Comparison of ENCODE assay signal across 12 mouse cellular contexts in the genomic region with DNA sequence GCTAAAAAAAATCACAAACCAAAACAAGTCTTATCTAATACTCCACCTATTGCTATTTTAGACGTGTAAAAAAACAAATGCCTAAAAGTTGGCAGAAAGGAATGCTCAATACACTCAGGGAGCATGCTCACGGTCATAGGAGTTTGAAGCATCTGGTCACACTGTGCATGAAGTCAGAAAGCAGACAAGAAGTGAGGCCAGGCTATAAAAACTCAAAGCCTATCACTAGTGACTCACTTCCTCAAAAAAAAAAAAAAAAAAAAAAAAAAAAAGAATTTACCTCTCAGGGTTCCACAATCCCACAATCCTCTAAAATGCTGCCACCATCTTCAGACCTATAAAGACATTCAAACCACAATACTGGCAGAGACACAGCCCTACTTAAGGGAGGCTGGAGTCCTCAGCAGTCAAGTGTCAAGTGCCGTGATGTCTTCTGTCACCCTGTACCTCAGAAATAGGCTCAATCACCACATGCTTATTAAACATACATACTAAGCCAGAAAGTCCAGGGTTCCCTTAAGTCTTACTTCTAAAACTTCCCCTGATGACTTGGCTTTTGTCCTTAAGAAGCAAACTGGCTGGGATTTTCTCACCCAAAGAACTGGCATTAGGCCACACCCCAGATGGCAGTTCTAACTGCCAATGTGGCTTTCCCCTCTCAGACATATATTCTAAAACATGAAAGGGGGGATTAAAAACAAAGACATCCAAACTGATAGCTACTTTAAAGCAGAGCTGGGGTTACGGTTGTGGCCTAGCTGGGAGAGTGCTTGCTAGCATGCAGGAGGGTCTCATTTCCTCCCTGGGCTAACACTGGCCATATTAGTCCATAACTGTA. TPM values are rescaled to one million over a fixed set of nuclear protein-coding genes. Genes with fewer than 3 reads are reported as not detected.
DNase-seq lines count a peak whose midpoint lies in the region; ATAC-seq lines count a peak whose summit lies in the region.
"Had no signal": no experiment of that assay in that cellular context is flagged by ENCODE, and none has a peak within 500 bp of the region (broad histone marks: within the 10 kb centered on the region; RNA-seq: fewer than 3 reads in every experiment).

No protein-coding gene starts in this region.

- peaks cover 13% of the 10 kb centered on the region for H3K4me1 ChIP-seq in lung, embryonic 16.5 days (replicated peaks; ENCODE audit: control insufficient read depth, insufficient read depth, low read length)

- H3K27me3 ChIP-seq in lung, embryonic 16.5 days (ENCODE audit: control insufficient read depth, insufficient read depth, low read depth, low read length) = no peaks in the 10 kb centered on the region
- H3K27me3 ChIP-seq: hindbrain, embryonic 15.5 days; liver, embryonic 13.5 days had no signal

- no peaks in the 10 kb centered on the region for H3K9me3 ChIP-seq in lung, embryonic 16.5 days (ENCODE audit: control insufficient read depth, low read length)
- H3K9me3 ChIP-seq: hindbrain, embryonic 15.5 days; liver, embryonic 13.5 days had no signal

- 40% methylated on average over 4 of the region's 4 CpGs for WGBS in lung, embryonic 16.5 days

- no peak for ATAC-seq in cerebellum, adult (ENCODE audit: insufficient number of reproducible peaks, low FRiP score, low TSS enrichment)
- ATAC-seq in lung, embryonic 16.5 days (ENCODE audit: low read depth) = peak; percentile 45; the same call in 1 of the 2 replicates
- ATAC-seq in common myeloid progenitor, adult 5-6 weeks (replicated peaks; ENCODE audit: low read depth, poor library complexity, severe bottlenecking) = peak; percentile 64
- ATAC-seq in megakaryocyte-erythroid progenitor cell, adult 5-6 weeks (replicated peaks; ENCODE audit: low FRiP score, low TSS enrichment, poor library complexity, severe bottlenecking) = 0 out of 2 replicates have a peak, but pooled peaks have one; percentile 25

- H3K36me3 ChIP-seq in lung, embryonic 16.5 days (ENCODE audit: control insufficient read depth, insufficient read depth, low read length) = no peaks in the 10 kb centered on the region
- H3K36me3 ChIP-seq: hindbrain, embryonic 15.5 days; liver, embryonic 13.5 days had no signal

- H3K27ac ChIP-seq in lung, embryonic 16.5 days (ENCODE audit: low read length) = peak overlapping the region; percentile 32; the same call in 1 of the 2 replicates
- H3K27ac ChIP-seq: hindbrain, embryonic 15.5 days; layer of hippocampus, adult 2 months; liver, embryonic 13.5 days had no signal

- no peak overlapping the region for H3K9ac ChIP-seq in lung, embryonic 16.5 days (ENCODE audit: low read length)
- H3K9ac ChIP-seq: hindbrain, embryonic 15.5 days; liver, embryonic 13.5 days had no signal

- peak; percentile 15 for DNase-seq in cerebellum, adult 11 months
- DNase-seq in lung, postnatal 10 days = no peak
- no peak for DNase-seq in liver
- no peak for DNase-seq in right cerebral cortex, postnatal 25 days
- DNase-seq: liver, embryonic 13.5 days; midbrain, embryonic 14.5 days had no signal

- H3K4me3 ChIP-seq in lung, embryonic 16.5 days (ENCODE audit: low read length) = no peak overlapping the region
- H3K4me3 ChIP-seq: hindbrain, embryonic 15.5 days; layer of hippocampus, adult 2 months; liver, embryonic 13.5 days had no signal

- no peak overlapping the region for H3K4me2 ChIP-seq in lung, embryonic 16.5 days (ENCODE audit: low read depth, low read length)
- H3K4me2 ChIP-seq: hindbrain, embryonic 15.5 days; liver, embryonic 13.5 days had no signal

RNA-seq across cellular contexts. Expression of a gene that starts 42.7 kb away (rescaled TPM):
- polyA plus RNA-seq in lung, embryonic 16.5 days (2015; fragmentation: Nextera tagmentation; extraction: Ambion mirVana) = 16.2 and 24.5 TPM in 2 replicates
- 8.1 and 8.6 TPM in 2 replicates for total RNA-seq in common myeloid progenitor, adult 5-6 weeks (2017)
- 21.7 and 24.2 TPM in 2 replicates for total RNA-seq in megakaryocyte-erythroid progenitor cell, adult 5-6 weeks (2014; fragmentation: Nextera tagmentation)
- 18.0 and 21.5 TPM in 2 replicates for total RNA-seq in megakaryocyte-erythroid progenitor cell, adult 5-6 weeks (2017)
